ENCODE assay signal across 24 mouse cellular contexts in the genomic region with DNA sequence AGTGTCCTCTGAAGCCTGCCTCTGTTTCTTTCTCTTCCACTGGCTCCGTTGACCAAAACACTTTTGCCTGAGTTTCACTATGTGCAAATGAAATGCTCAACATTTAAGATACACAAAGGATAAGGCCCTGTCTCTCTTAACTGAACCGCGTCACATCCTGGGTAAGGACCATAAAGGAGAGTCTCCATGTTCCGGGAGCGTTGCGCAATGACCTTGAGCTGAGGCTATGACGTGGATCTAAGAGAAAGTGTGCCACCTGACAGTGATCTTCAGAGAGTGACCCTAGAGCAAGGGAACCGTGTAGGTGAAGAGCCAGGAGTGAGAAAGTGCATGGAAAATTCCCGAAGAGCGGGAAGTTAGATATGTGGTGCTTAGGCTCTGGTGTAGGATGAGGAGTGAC.
"Had no signal": no experiment of that assay in that cellular context is flagged by ENCODE, and none has a peak within 500 bp of the region (broad histone marks: within the 10 kb centered on the region; RNA-seq: fewer than 3 reads in every experiment).

No protein-coding gene starts in this region.

- DNase-seq: gastrocnemius, adult 2 months; gastrocnemius, postnatal 10 days; gastrocnemius, postnatal 25 days; heart, adult 11 months; heart, postnatal 14 days; heart, postnatal 36 days; kidney, adult 11 months; kidney, adult 2 months; kidney, postnatal 10 days; kidney, postnatal 36 days; layer of hippocampus, adult 9-11 months; layer of hippocampus, postnatal 36 days; left cerebral cortex, postnatal 4 days had no signal

- H3K4me1 ChIP-seq: hindbrain, embryonic 15.5 days had no signal

- ATAC-seq: hindbrain, postnatal 0 days; intestine, embryonic 16.5 days; liver, embryonic 12.5 days had no signal

- H3K27ac ChIP-seq: gastrocnemius, adult 2 months; heart, embryonic 13.5 days; heart, embryonic 15.5 days; hindbrain, embryonic 13.5 days; hindbrain, embryonic 15.5 days; hindbrain, postnatal 0 days; limb, embryonic 13.5 days; limb, embryonic 15.5 days; liver, embryonic 12.5 days; liver, embryonic 14.5 days had no signal

- H3K9ac ChIP-seq: heart, embryonic 13.5 days; heart, embryonic 15.5 days; hindbrain, embryonic 13.5 days; hindbrain, embryonic 15.5 days; limb, embryonic 13.5 days; limb, embryonic 15.5 days; liver, embryonic 12.5 days; liver, embryonic 14.5 days had no signal

- H3K4me2 ChIP-seq: heart, embryonic 11.5 days; heart, embryonic 13.5 days; heart, embryonic 15.5 days; hindbrain, embryonic 13.5 days; hindbrain, embryonic 15.5 days; limb, embryonic 13.5 days; limb, embryonic 15.5 days; liver, embryonic 12.5 days had no signal

- H3K36me3 ChIP-seq: heart, embryonic 13.5 days; heart, embryonic 15.5 days; hindbrain, embryonic 13.5 days; hindbrain, embryonic 15.5 days; limb, embryonic 13.5 days; limb, embryonic 15.5 days; liver, embryonic 12.5 days had no signal

- H3K27me3 ChIP-seq: heart, embryonic 13.5 days; heart, embryonic 15.5 days; hindbrain, embryonic 13.5 days; hindbrain, embryonic 15.5 days; limb, embryonic 13.5 days; limb, embryonic 15.5 days; liver, embryonic 12.5 days had no signal

- H3K4me3 ChIP-seq: gastrocnemius, adult 2 months; heart, embryonic 13.5 days; heart, embryonic 15.5 days; hindbrain, embryonic 13.5 days; hindbrain, embryonic 15.5 days; limb, embryonic 13.5 days; limb, embryonic 15.5 days; liver, embryonic 12.5 days had no signal

- H3K9me3 ChIP-seq: heart, embryonic 13.5 days; heart, embryonic 15.5 days; hindbrain, embryonic 13.5 days; hindbrain, embryonic 15.5 days; limb, embryonic 13.5 days; limb, embryonic 15.5 days; liver, embryonic 12.5 days had no signal
